Mouse (Mus musculus) c-Kit-positive CD71-positive TER-119-positive erythroid progenitor cells, embryonic 14.5 days (primary cell): ENCODE measurements at regions not wholly inside any gene's neighbourhood (a gene's known extent, or its start where the extent isn't known, plus 50 kb on each side); places are given as distances from the start of the nearest gene placed in this dataset.

ENCODE experiments used
- DNase-seq: peaks from one replicate; pipeline ENCODE4 v3.0.0-alpha.2; 2013; ENCODE audit warnings: low spot score

DNA sequence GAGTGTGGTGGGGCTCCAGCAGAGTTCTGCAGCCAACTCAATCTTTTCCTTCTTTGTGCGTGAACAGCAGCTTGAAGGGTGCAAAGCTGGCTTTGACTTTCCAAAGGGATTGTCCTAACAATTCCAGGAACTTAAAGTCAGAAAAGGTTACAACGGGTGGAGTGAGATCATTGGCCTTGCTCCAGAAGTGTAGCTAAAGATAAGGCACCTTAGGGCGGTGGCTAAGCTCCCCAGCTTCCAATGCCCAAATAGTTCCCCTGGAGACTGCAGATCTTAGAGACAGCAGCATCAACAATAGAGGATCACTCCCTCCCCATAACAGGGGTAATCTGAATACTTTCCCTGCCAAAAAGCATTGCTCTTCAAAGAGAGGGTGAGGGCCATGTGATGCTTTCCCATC lies 62.3 kb upstream of the Cd93 start:
- DNase-seq: no peak

GRCm38 (mm10) chr2:148503143-148503854 lies 59.9 kb upstream of the Cd93 start:
- no peak for DNase-seq

- DNase-seq: no peak
Observed at GRCm38 (mm10) chr2:148502321-148502720, 59.0 kb upstream of the Cd93 start.

GRCm38 (mm10) chr2:148500235-148500936 lies 57.0 kb upstream of the Cd93 start:
- DNase-seq: no peak

DNA sequence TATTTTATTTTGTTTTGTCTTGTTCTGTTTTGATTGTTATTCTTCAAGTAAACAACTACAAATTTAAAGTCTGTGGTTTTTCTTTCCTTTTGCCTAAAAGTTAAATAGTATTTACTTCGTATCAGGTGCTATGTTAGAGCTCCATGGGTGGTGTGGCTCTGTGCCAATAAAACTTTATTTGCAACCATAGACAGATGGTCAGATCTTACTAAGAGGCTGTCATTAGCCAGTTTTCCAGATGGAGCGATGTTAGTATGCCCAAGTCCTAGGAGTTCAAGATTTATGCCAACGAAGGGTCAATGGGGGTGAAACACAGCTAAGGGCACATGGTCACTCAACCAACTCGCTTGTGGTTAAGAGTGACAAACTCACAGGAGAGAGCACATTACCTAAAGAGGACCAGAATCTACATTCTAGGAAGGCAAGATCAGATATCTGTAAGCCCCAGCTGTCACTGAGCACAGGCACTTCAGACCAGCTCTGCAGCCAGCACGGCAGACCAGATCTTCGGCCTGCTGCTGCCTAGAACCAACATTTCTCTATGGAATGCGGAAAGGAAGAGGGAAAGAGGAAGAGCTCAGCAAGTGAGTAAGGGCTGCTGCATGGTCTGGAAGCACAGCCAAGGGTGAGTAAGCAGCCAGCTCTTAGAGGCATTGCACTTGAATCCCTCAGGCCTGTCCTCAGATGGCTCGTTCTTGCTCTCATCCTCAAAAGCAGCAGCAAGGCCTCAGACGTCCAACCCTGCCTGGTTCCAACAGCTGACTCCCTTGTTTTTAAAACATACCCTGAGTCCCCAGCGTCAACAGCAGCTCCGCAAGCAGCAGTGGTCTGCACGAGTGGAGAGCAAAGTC lies 54.3 kb upstream of the Cd93 start:
- DNase-seq: no peak

DNA sequence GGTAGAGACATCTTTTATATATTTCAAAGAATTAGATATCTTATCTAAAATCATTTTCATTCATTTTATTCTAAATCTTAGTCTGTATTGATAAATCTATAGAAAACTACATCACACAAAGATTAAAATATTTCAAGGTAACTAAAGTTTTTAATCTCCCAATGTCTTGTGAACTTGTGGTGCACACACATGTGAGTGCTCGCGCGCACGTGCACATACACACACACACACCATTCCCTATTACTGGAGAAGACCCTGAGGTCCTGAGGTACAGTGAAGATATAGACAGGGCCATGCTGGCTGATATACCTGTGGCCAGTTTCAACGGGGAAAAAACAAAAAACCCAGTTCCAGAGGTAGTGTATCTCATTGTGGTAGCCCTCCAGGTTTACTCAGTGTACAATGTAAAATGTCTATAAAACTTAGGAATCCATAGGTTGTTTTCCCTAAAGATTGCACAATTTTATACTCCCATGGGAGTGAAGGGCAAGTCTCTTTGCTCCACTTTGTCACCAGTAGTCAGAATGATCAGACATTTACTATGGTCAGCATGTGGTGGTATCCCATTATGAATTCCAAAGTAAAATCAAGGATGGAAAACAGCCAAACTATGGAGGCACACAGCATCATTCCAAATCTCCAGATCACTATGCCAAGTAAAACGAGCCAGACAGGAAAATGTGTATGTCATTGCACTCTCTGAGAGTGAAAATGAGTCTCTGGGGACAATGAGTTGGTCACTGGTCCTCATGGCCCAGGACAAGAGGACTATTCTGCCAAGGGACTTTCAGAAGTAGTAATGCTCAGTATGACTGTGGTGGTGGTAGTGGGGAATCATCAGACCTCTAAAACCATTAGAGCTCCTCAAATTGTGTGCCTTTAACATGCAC lies 53.0 kb upstream of the Cd93 start:
- DNase-seq: no peak

DNA sequence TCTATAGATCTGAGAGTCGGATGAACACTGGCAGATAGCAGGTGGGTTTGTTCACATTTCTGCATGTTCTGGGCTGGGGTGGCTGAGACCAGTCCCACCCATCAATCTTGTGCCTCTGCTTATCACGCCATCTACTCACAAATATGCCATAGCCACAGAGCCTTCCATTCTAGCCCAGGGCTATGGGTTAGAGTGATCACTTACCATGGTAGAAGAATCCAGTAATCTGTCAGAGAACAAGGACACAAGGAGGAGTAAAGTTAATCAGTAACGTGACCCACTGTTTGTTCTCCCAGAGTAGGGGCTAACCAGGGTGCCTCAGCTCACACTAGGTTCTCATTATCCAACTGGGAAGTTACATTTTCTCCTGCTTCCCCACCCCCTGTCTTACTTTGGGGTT lies 52.1 kb upstream of the Cd93 start:
- DNase-seq: no peak

GRCm38 (mm10) chr2:148493281-148493680 lies 49.9 kb upstream of the Cd93 start:
- no peak for DNase-seq
